Mouse (Mus musculus) cortical plate, adult 2 months (tissue): ENCODE measurements around the gene Gm17535. TPM values are rescaled to one million over a fixed set of nuclear protein-coding genes. Genes with fewer than 3 reads are reported as not detected.

ENCODE experiments used
- polyA plus RNA-seq: library from polyadenylated mRNA; depleted of rRNA; stranded (reverse); fragments of >200 nt; gene quantifications from 2 replicates; pipeline ENCODE4 v1.2.3, GENCODE M21; 2012; rRNA removed

The Gm17535 gene
- polyA plus RNA-seq, 1 experiment, result not detected

Other genes starting within 250 kb of the Gm17535 start
- gene Gm10722, start 33.7 kb upstream of the Gm17535 start, polyA plus RNA-seq, result not detected in 2 replicates
- gene Gm11168, start 31.3 kb upstream of the Gm17535 start, polyA plus RNA-seq, result not detected in 2 replicates
- not detected in 2 replicates for gene Gm10721, start 21.5 kb upstream of the Gm17535 start, polyA plus RNA-seq
- not detected in 2 replicates for gene Gm10720, start 18.9 kb upstream of the Gm17535 start, polyA plus RNA-seq
- gene Gm10719, start 17.2 kb upstream of the Gm17535 start, polyA plus RNA-seq, result 0.17 TPM in 1 of 2 replicates, not detected in the other
- 0.17 and 0.28 TPM in 2 replicates for gene Gm10718, start 11.1 kb upstream of the Gm17535 start, polyA plus RNA-seq
- gene Gm10717, start 9.2 kb upstream of the Gm17535 start, polyA plus RNA-seq, result not detected in 2 replicates
- not detected in 2 replicates for gene Gm10715, start 2.3 kb downstream of the Gm17535 start, polyA plus RNA-seq